Mouse (Mus musculus): ENCODE results near the gene Zfp853. TPM values are rescaled to one million over a fixed set of nuclear protein-coding genes. Genes with fewer than 3 reads are reported as not detected.

Gene Zfp853
- 0.09 and 0.14 TPM in 2 replicates for polyA plus RNA-seq (2015; fragmentation: Nextera tagmentation; extraction: Ambion mirVana)

DNA sequence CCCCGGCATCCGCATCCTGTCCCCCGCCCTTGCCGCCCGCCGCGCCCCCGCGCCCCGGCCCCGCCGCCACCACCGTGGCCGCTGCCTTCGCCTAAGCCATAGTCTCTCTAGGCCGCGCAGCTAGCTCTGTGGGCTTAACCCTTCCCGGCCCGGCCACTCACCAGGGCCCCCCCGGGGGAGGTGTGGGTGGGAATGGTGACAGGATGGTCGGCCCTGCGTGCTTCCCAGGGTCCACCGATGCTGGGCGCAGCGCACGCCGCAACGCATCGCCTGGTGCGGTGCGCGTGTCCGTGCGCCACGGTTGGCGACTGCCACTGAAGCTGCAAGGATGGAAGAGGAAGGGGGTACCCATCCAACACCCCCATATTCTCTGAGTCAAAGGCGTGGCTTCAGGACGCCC lies at the start of gene Zfp853:
TSS of gene Zfp853 (minus strand) at position 220 of the 400 bp plus-strand sequence.
- no peaks in the 10 kb centered on the region for H3K36me3 ChIP-seq (ENCODE audit: insufficient read depth, low read length)
- no peak for TF ChIP-seq CTCF (IDR thresholded peaks at IDR 0.05; ENCODE audit: low read depth)
- peak within 1 kb of the TSS; percentile 57 for H3K9ac ChIP-seq (ENCODE audit: low read depth, low read length)
- WGBS = under 1% methylated on average over 21 of the region's 38 CpGs
- no peak for DNase-seq (ENCODE audit: low spot score)
- peak within 1 kb of the TSS; percentile 53 for H3K4me3 ChIP-seq (replicated peaks; ENCODE audit: low read depth, low read length)
- ATAC-seq (replicated peaks; ENCODE audit: low FRiP score, low read depth) = 0 out of 2 replicates have a peak, but pooled peaks have one; percentile 35
- peak within 1 kb of the TSS; percentile 93 for H3K4me2 ChIP-seq (ENCODE audit: low read length)
- no peaks in the 10 kb centered on the region for H3K9me3 ChIP-seq (replicated peaks; ENCODE audit: low read length)
- peaks cover 28% of the 10 kb centered on the region for H3K27me3 ChIP-seq (ENCODE audit: insufficient read depth, low read length)
- no peak within 1 kb of the TSS for H3K27ac ChIP-seq
- H3K4me1 ChIP-seq (replicated peaks; ENCODE audit: insufficient read depth, low read length) = peaks cover 10% of the 10 kb centered on the region; the same call in 1 of the 2 replicates

DNA sequence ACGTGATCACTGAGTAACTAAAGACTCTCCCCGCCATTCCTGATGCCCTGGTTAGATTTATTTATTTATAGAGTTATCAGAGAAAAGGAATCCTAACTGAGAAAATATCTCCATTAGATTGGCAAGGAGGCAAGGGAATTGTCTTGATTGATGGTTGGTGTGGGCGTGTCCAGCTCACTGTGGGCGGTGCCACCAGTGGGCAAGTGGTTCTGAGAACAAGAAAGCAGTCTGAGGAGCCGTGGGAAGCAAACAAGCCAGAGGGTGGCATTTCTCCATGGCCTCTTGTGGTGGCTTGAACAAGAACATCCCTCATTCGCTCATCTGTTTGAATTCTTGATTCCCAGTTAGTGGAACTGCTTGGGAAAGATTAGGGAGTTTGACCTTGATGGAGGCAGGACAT lies 46.2 kb upstream of the Zfp853 start:
- Histone ChIP-seq H3K27me3 (ENCODE audit: insufficient read depth, low read length) (no peaks in the 10 kb centered on the region), H3K4me2 (ENCODE audit: low read length) (no peak overlapping the region), H3K4me1 (replicated peaks; ENCODE audit: insufficient read depth, low read length) (no peaks in the 10 kb centered on the region), H3K4me3 (replicated peaks; ENCODE audit: low read depth, low read length) (no peak overlapping the region), H3K36me3 (ENCODE audit: insufficient read depth, low read length) (no peaks in the 10 kb centered on the region), H3K9ac (ENCODE audit: low read depth, low read length) (no peak overlapping the region), H3K9me3 (replicated peaks; ENCODE audit: low read length) (no peaks in the 10 kb centered on the region), H3K27ac (no peak overlapping the region)
- DNase-seq (ENCODE audit: low spot score) (no peak), ATAC-seq (replicated peaks; ENCODE audit: low FRiP score, low read depth) (no peak)
- no peak for TF ChIP-seq CTCF (IDR thresholded peaks at IDR 0.05; ENCODE audit: low read depth)
- WGBS = 48% methylated on average over 6 of the region's 6 CpGs

GRCm38 (mm10) chr5:143336559-143336958 lies 43.1 kb upstream of the Zfp853 start:
- 65% methylated on average over 6 of the region's 6 CpGs for WGBS

GRCm38 (mm10) chr5:143335089-143335460 lies 41.7 kb upstream of the Zfp853 start:
- H3K27me3 ChIP-seq (ENCODE audit: insufficient read depth, low read length) = no peaks in the 10 kb centered on the region
- no peaks in the 10 kb centered on the region for H3K4me1 ChIP-seq (replicated peaks; ENCODE audit: insufficient read depth, low read length)
- H3K36me3 ChIP-seq (ENCODE audit: insufficient read depth, low read length) = no peaks in the 10 kb centered on the region
- ATAC-seq (replicated peaks; ENCODE audit: low FRiP score, low read depth) = no peak
- 70% methylated on average over 7 of the region's 7 CpGs for WGBS
- H3K4me2 ChIP-seq (ENCODE audit: low read length) = no peak overlapping the region
- H3K9me3 ChIP-seq (replicated peaks; ENCODE audit: low read length) = no peaks in the 10 kb centered on the region
- H3K9ac ChIP-seq (ENCODE audit: low read depth, low read length) = no peak overlapping the region
- H3K27ac ChIP-seq = no peak overlapping the region
- DNase-seq (ENCODE audit: low spot score) = no peak
- no peak overlapping the region for H3K4me3 ChIP-seq (replicated peaks; ENCODE audit: low read depth, low read length)
- TF ChIP-seq CTCF (IDR thresholded peaks at IDR 0.05; ENCODE audit: low read depth) = no peak

More at GRCm38 (mm10) chr5:143336559-143336958, 43.1 kb upstream of the Zfp853 start:
- H3K4me2 ChIP-seq (ENCODE audit: low read length) = no peak overlapping the region
- H3K9ac ChIP-seq (ENCODE audit: low read depth, low read length) = no peak overlapping the region
- no peaks in the 10 kb centered on the region for H3K4me1 ChIP-seq (replicated peaks; ENCODE audit: insufficient read depth, low read length)
- H3K27me3 ChIP-seq (ENCODE audit: insufficient read depth, low read length) = no peaks in the 10 kb centered on the region
- ATAC-seq (replicated peaks; ENCODE audit: low FRiP score, low read depth) (no peak), DNase-seq (ENCODE audit: low spot score) (peak; percentile 62)
- peak; percentile 63 for TF ChIP-seq CTCF (IDR thresholded peaks at IDR 0.05; ENCODE audit: low read depth)
- no peaks in the 10 kb centered on the region for H3K36me3 ChIP-seq (ENCODE audit: insufficient read depth, low read length)
- no peak overlapping the region for H3K4me3 ChIP-seq (replicated peaks; ENCODE audit: low read depth, low read length)
- no peaks in the 10 kb centered on the region for H3K9me3 ChIP-seq (replicated peaks; ENCODE audit: low read length)
- H3K27ac ChIP-seq = no peak overlapping the region

DNA sequence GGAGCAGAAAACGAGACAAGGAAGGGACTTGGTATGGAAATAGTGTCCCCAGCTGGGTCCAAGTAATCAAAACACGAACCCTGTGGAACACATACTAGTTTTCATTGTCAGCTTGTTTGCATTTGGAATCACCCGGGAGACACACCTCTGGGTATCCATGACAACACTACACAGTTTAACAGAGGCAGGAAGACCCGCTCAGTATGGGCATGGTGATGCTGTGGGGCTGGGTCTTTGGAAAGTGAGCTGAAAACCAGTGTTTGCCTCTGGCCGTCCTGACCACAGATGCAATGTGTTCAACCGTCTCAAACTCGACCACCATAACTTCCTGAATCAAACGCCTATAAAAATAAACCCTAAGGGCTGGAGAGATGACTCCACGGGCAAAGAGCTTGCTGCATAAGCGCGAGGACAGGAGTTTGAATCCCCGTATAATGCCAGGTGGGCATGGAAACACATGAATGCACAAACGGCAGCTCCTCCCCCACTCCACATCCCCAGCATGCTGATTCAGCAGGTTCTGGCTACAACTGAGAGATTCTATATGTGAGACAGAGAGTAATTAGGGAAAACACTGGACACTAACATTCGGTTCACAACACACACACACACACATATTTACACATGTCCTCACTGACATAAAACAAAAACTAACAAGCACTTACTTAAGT lies 41.1 kb upstream of the Zfp853 start:
- no peak overlapping the region for H3K27ac ChIP-seq
- no peak overlapping the region for H3K4me3 ChIP-seq (replicated peaks; ENCODE audit: low read depth, low read length)
- H3K27me3 ChIP-seq (ENCODE audit: insufficient read depth, low read length) = no peaks in the 10 kb centered on the region
- H3K36me3 ChIP-seq (ENCODE audit: insufficient read depth, low read length) = no peaks in the 10 kb centered on the region
- no peak overlapping the region for H3K4me2 ChIP-seq (ENCODE audit: low read length)
- H3K4me1 ChIP-seq (replicated peaks; ENCODE audit: insufficient read depth, low read length) = 0 out of 2 replicates have a peak, but pooled peaks cover 4% of the 10 kb centered on the region
- no peak for DNase-seq (ENCODE audit: low spot score)
- no peak overlapping the region for H3K9ac ChIP-seq (ENCODE audit: low read depth, low read length)
- 50% methylated on average over 14 of the region's 14 CpGs for WGBS
- H3K9me3 ChIP-seq (replicated peaks; ENCODE audit: low read length) = no peaks in the 10 kb centered on the region
- no peak for ATAC-seq (replicated peaks; ENCODE audit: low FRiP score, low read depth)
- TF ChIP-seq CTCF (IDR thresholded peaks at IDR 0.05; ENCODE audit: low read depth) = no peak

DNA sequence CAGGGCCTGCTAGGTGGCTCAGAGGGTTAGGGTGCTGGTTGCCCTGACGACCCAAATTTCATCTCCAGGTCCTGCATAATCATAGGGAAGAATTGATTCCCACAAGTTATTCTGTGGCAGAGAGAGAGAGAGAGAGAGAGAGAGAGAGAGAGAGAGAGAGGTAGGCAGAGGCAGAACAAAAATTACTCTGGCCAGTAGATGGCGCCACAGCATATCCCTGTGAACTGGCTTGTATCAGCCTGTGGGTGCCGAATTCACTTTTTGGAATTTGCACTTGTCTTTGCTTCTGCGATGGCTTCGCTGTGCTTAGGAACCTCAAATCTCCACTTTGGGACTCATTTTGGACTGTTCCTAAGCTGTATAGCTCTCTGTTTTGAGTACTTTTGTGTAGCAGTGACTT lies 40.4 kb upstream of the Zfp853 start:
- H3K4me1 ChIP-seq (replicated peaks; ENCODE audit: insufficient read depth, low read length) = 0 out of 2 replicates have a peak, but pooled peaks cover 4% of the 10 kb centered on the region
- DNase-seq (ENCODE audit: low spot score) (peak; percentile 78), ATAC-seq (replicated peaks; ENCODE audit: low FRiP score, low read depth) (no peak)
- H3K9me3 ChIP-seq (replicated peaks; ENCODE audit: low read length) = no peaks in the 10 kb centered on the region
- H3K36me3 ChIP-seq (ENCODE audit: insufficient read depth, low read length) = no peaks in the 10 kb centered on the region
- TF ChIP-seq CTCF (IDR thresholded peaks at IDR 0.05; ENCODE audit: low read depth) = peak; percentile 87
- H3K27me3 ChIP-seq (ENCODE audit: insufficient read depth, low read length) = no peaks in the 10 kb centered on the region
- H3K4me2 ChIP-seq (ENCODE audit: low read length) = no peak overlapping the region
- no peak overlapping the region for H3K4me3 ChIP-seq (replicated peaks; ENCODE audit: low read depth, low read length)
- WGBS = 11% methylated on average over 5 of the region's 5 CpGs
- no peak overlapping the region for H3K9ac ChIP-seq (ENCODE audit: low read depth, low read length)
- no peak overlapping the region for H3K27ac ChIP-seq
